Mouse (Mus musculus) MEL (cell line): ENCODE results near the gene Rgs6. TPM values are rescaled to one million over a fixed set of nuclear protein-coding genes. Genes with fewer than 3 reads are reported as not detected.

Experiments
- DNase-seq: peaks from one replicate; pipeline ENCODE4 v3.0.0; 2011; ENCODE audit warnings: low read depth, low spot score
- H3K27ac ChIP-seq: 2 replicates; pipeline ENCODE4 v1.5.1; 2012; ENCODE audit warnings: low read depth, mild to moderate bottlenecking, control low read depth, low read length, moderate library complexity; ENCODE audit not compliant: control insufficient read depth
- H3K27me3 ChIP-seq, 2 experiments: fragments of 150-350 bp in 1 of 2; sonication (generic) in 1 of 2; 2 replicates each; pipeline ENCODE4 v1.6.1; 2012; ENCODE audit warnings: low read length in 2 of 2, mild to moderate bottlenecking in 2 of 2, improper control_type of control experiment in 1 of 2, moderate library complexity in 1 of 2; ENCODE audit not compliant: insufficient read depth in 2 of 2, control insufficient read depth in 1 of 2
- H3K36me3 ChIP-seq, 2 experiments: 2 replicates each; pipeline ENCODE4 v1.6.1; 2012 to 2014; ENCODE audit warnings: low read length in 2 of 2, improper control_type of control experiment in 1 of 2, inconsistent platforms in 1 of 2, mild to moderate bottlenecking in 1 of 2; ENCODE audit not compliant: insufficient read depth in 2 of 2, control insufficient read depth in 1 of 2
- H3K4me1 ChIP-seq, 2 experiments: fragments of 150-350 bp in 1 of 2; sonication (generic) in 1 of 2; 2 replicates each; pipeline ENCODE4 v1.6.1; 2012; ENCODE audit warnings: low read length in 2 of 2, improper control_type of control experiment in 1 of 2, mild to moderate bottlenecking in 1 of 2; ENCODE audit not compliant: insufficient read depth in 2 of 2, control insufficient read depth in 1 of 2
- H3K4me3 ChIP-seq, 2 experiments: fragments of 150-350 bp in 1 of 2; sonication (generic) in 1 of 2; 2 replicates each; pipeline ENCODE4 v1.5.1; 2012; ENCODE audit warnings: low read depth in 2 of 2, low read length in 2 of 2, mild to moderate bottlenecking in 2 of 2, moderate library complexity in 2 of 2, control low read depth in 1 of 2, improper control_type of control experiment in 1 of 2; ENCODE audit not compliant: control insufficient read depth in 1 of 2, insufficient read depth in 1 of 2
- H3K79me2 ChIP-seq: 2 replicates; pipeline ENCODE4 v1.6.1; 2012; ENCODE audit warnings: mild to moderate bottlenecking, low read length, moderate library complexity; ENCODE audit not compliant: control insufficient read depth, poor library complexity, insufficient read depth
- H3K9ac ChIP-seq: 2 replicates; pipeline ENCODE4 v1.6.1; 2012; ENCODE audit warnings: low read depth, mild to moderate bottlenecking, control low read depth, low read length, moderate library complexity; ENCODE audit not compliant: control insufficient read depth, poor library complexity, severe bottlenecking
- H3K9me3 ChIP-seq: fragments of 150-350 bp; sonication (generic); replicated peaks from 2 replicates; pipeline ENCODE4 v1.6.1; 2012; ENCODE audit warnings: mild to moderate bottlenecking, low read length, improper control_type of control experiment, moderate library complexity; ENCODE audit not compliant: insufficient read depth
- BHLHE40 ChIP-seq: IDR thresholded peaks from 2 replicates; pipeline ENCODE4 v1.6.1; 2012; ENCODE audit warnings: low read depth, mild to moderate bottlenecking, inconsistent platforms, low read length, improper control_type of control experiment, borderline replicate concordance
- CTCF ChIP-seq, 3 experiments: IDR thresholded peaks in 2 of 3; conservative IDR thresholded peaks in 1 of 3; 2 replicates each; pipeline ENCODE4 v1.5.1; 2011 to 2012; ENCODE audit warnings: low read length in 3 of 3, low read depth in 2 of 3, mild to moderate bottlenecking in 2 of 3, improper control_type of control experiment in 1 of 3, inconsistent platforms in 1 of 3, mixed read lengths in 1 of 3, moderate library complexity in 1 of 3; ENCODE audit not compliant: control insufficient read depth in 1 of 3, insufficient read depth in 1 of 3, poor library complexity in 1 of 3, severe bottlenecking in 1 of 3
- E2F4 ChIP-seq: IDR thresholded peaks from 2 replicates; pipeline ENCODE4 v1.6.1; 2011; ENCODE audit warnings: low read depth, low read length, improper control_type of control experiment, borderline replicate concordance
- EP300 ChIP-seq, 2 experiments: IDR thresholded peaks; 2 replicates each; pipeline ENCODE4 v1.6.1; 2011; ENCODE audit warnings: improper control_type of control experiment in 2 of 2, low read length in 2 of 2, low read depth in 1 of 2, mild to moderate bottlenecking in 1 of 2
- ETS1 ChIP-seq: IDR thresholded peaks from 2 replicates; pipeline ENCODE4 v1.6.1; 2012; ENCODE audit warnings: low read depth, mild to moderate bottlenecking, inconsistent platforms, low read length, improper control_type of control experiment, moderate library complexity
- JUND ChIP-seq: IDR thresholded peaks from 2 replicates; pipeline ENCODE4 v1.6.1; 2011; ENCODE audit warnings: low read depth, mild to moderate bottlenecking, improper control_type of control experiment, low read length
- MAFK ChIP-seq: IDR thresholded peaks from 2 replicates; pipeline ENCODE4 v1.6.1; 2011; ENCODE audit warnings: low read depth, mild to moderate bottlenecking, low read length, improper control_type of control experiment, borderline replicate concordance
- MAX ChIP-seq: IDR thresholded peaks from 2 replicates; pipeline ENCODE4 v1.6.1; 2011; ENCODE audit warnings: low read length, improper control_type of control experiment
- MXI1 ChIP-seq: IDR thresholded peaks from 2 replicates; pipeline ENCODE4 v1.6.1; 2011; ENCODE audit warnings: mild to moderate bottlenecking, low read depth, low read length, improper control_type of control experiment
- MYC ChIP-seq: IDR thresholded peaks from 2 replicates; pipeline ENCODE4 v1.6.1; 2011; ENCODE audit warnings: low read depth, mild to moderate bottlenecking, low read length, improper control_type of control experiment, moderate library complexity
- NELFE ChIP-seq: IDR thresholded peaks from 2 replicates; pipeline ENCODE4 v1.6.1; 2011; ENCODE audit warnings: low read depth, low read length, improper control_type of control experiment
- NRF1 ChIP-seq: IDR thresholded peaks from 2 replicates; pipeline ENCODE4 v1.6.1; 2014; ENCODE audit warnings: low read depth, mild to moderate bottlenecking, inconsistent platforms, low read length, improper control_type of control experiment, moderate library complexity; ENCODE audit not compliant: poor library complexity, insufficient read depth, severe bottlenecking
- POLR2AphosphoS5 ChIP-seq: IDR thresholded peaks from 2 replicates; pipeline ENCODE4 v1.6.1; 2012; ENCODE audit warnings: low read depth, borderline replicate concordance, mild to moderate bottlenecking, inconsistent platforms, low read length, moderate library complexity, mixed read lengths
- RAD21 ChIP-seq: IDR thresholded peaks from 2 replicates; pipeline ENCODE4 v1.6.1; 2011; ENCODE audit warnings: mild to moderate bottlenecking, low read depth, low read length, improper control_type of control experiment
- RCOR1 ChIP-seq: IDR thresholded peaks from 2 replicates; pipeline ENCODE4 v1.6.1; 2012; ENCODE audit warnings: low read depth, mild to moderate bottlenecking, inconsistent platforms, low read length, improper control_type of control experiment
- SIN3A ChIP-seq: IDR thresholded peaks from 2 replicates; pipeline ENCODE4 v1.6.1; 2012; ENCODE audit warnings: low read length, improper control_type of control experiment, inconsistent platforms
- SMC3 ChIP-seq: IDR thresholded peaks from 2 replicates; pipeline ENCODE4 v1.6.1; 2011; ENCODE audit warnings: low read depth, low read length, improper control_type of control experiment
- TCF12 ChIP-seq: IDR thresholded peaks from 2 replicates; pipeline ENCODE4 v1.6.1; 2014; ENCODE audit warnings: low read depth, mild to moderate bottlenecking, inconsistent platforms, low read length, improper control_type of control experiment, moderate library complexity
- USF1 ChIP-seq: IDR thresholded peaks from 2 replicates; pipeline ENCODE4 v1.6.1; 2014; ENCODE audit warnings: low read depth, mild to moderate bottlenecking, inconsistent platforms, low read length, improper control_type of control experiment, moderate library complexity
- ZC3H11A ChIP-seq: IDR thresholded peaks from 2 replicates; pipeline ENCODE4 v1.6.1; 2012; ENCODE audit warnings: low read depth, mild to moderate bottlenecking, inconsistent platforms, low read length, improper control_type of control experiment
- ZKSCAN1 ChIP-seq: IDR thresholded peaks from 2 replicates; pipeline ENCODE4 v1.6.1; 2012; ENCODE audit warnings: low read depth, mild to moderate bottlenecking, inconsistent platforms, low read length, improper control_type of control experiment, moderate library complexity
- ZMIZ1 ChIP-seq: IDR thresholded peaks from 2 replicates; pipeline ENCODE4 v1.6.1; 2012; ENCODE audit warnings: low read depth, mild to moderate bottlenecking, inconsistent platforms, low read length, improper control_type of control experiment, moderate library complexity
- ZNF384 ChIP-seq: IDR thresholded peaks from 2 replicates; pipeline ENCODE4 v1.6.1; 2012; ENCODE audit warnings: low read depth, mild to moderate bottlenecking, inconsistent platforms, low read length, improper control_type of control experiment
- polyA plus RNA-seq, 2 experiments: library from polyadenylated mRNA; stranded (reverse) in 1 of 2; unstranded in 1 of 2; fragments of >175 nt in 1 of 2; fragments of >200 nt in 1 of 2; gene quantifications; 2 replicates each; pipeline versions ENCODE4 v1.2.1 to v1.2.4; 2012; ENCODE audit warnings: low replicate concordance in 2 of 2, low read depth in 1 of 2; ENCODE audit not compliant: insufficient read length in 2 of 2, insufficient read depth in 1 of 2, missing spikeins in 1 of 2
- total RNA-seq: library from RNA; depleted of rRNA; stranded (reverse); fragments of 300-350 nt; gene quantifications from 2 replicates; pipeline ENCODE4 v1.2.3, GENCODE M21; 2012

The Rgs6 gene
- total and polyA plus RNA-seq, 3 experiments, result not detected

DNA sequence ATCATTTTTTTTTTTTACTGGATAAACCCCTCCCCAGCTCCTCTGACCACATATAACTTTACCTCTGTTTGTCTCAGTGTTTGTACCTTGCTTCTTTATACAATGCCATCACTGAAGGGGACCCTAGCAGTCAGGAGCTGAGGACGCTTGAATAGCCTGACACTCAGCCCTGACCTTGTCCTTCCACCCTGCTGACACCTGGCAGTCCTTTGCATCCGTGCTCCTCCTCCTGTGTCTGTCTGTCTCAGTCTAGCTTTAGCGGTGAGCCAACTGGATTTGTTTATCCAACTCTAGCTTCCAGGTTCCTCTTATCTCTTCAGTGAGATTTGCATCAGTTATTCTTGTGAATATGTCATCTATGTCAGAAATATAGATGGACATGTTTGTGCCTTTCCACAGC is 156.7 kb downstream of the Rgs6 start:
- DNase-seq, result no peak
- Histone ChIP-seq H3K79me2 (no peaks in the 10 kb centered on the region), H3K4me1 (peaks cover 10 to 17% of the 10 kb centered on the region in 2 experiments), H3K27ac (no peak overlapping the region), H3K9ac (no peak overlapping the region), H3K9me3 (no peaks in the 10 kb centered on the region), H3K36me3 (peaks cover 0 to 8% of the 10 kb centered on the region in 2 experiments; a peak in 2 of 4 replicates), H3K27me3 (no peaks in the 10 kb centered on the region), H3K4me3 (no peak overlapping the region)
- no peak for TF ChIP-seq SMC3
- TF ChIP-seq MYC, result no peak
- no peak for TF ChIP-seq ZNF384
- no peak for TF ChIP-seq NELFE
- TF ChIP-seq MAX, result no peak
- TF ChIP-seq USF1, result no peak
- TF ChIP-seq POLR2AphosphoS5, result no peak
- TF ChIP-seq ZC3H11A, result no peak
- no peak for TF ChIP-seq NRF1
- no peak for TF ChIP-seq RAD21
- no peak for TF ChIP-seq E2F4
- TF ChIP-seq CTCF (IDR thresholded peaks at IDR 0.05 in 2 of 3, conservative IDR thresholded peaks at IDR 0.05 in 1 of 3; ENCODE audit: control insufficient read depth in 1 of 3, insufficient read depth in 1 of 3, low read depth in 2 of 3, low read length in 3 of 3, poor library complexity in 1 of 3, severe bottlenecking in 1 of 3), result no peak
- TF ChIP-seq TCF12, result no peak
- no peak for TF ChIP-seq ZKSCAN1

DNA sequence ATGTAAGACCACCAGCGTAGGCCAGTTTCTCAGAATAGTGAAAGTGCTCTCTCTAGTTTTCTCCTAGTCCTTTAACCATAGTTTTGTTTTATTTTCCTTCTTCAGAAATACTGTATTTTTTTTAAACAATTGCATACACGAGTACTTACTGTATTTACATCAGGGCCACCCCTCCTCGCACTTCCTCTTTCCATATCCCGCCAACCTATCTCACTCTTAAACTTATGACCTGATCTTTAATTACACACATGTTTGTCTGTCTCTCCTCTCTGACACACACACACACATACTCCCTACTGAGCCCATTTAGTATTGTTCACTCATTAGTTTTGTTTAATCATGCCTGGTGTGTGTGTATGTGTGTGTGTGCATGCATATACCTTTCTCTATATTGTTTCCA is 159.0 kb downstream of the Rgs6 start:
- no peak overlapping the region for H3K27ac ChIP-seq
- no peaks in the 10 kb centered on the region for H3K79me2 ChIP-seq
- H3K4me1 ChIP-seq, result peaks cover 10 to 17% of the 10 kb centered on the region in 2 experiments
- H3K4me3 ChIP-seq, result no peak overlapping the region
- no peaks in the 10 kb centered on the region for H3K27me3 ChIP-seq
- DNase-seq, result peak; percentile 73
- H3K9ac ChIP-seq, result no peak overlapping the region
- peaks cover 0 to 8% of the 10 kb centered on the region in 2 experiments; a peak in 2 of 4 replicates for H3K36me3 ChIP-seq
- H3K9me3 ChIP-seq, result no peaks in the 10 kb centered on the region
- TF ChIP-seq RCOR1 (no peak), ZNF384 (peak; percentile 62; the same call in 1 of the 2 replicates), JUND (no peak), BHLHE40 (no peak), MAFK (no peak), ZMIZ1 (no peak), MYC (no peak), EP300 (IDR thresholded peaks at IDR 0.05; ENCODE audit: low read depth in 1 of 2, low read length in 2 of 2) (peak; percentile 27 to 37; a peak in 1 of 4 replicates), MXI1 (peak; percentile 46; the same call in 1 of the 2 replicates), SIN3A (0 out of 2 replicates have a peak, but pooled peaks have one; percentile 17), ETS1 (peak; percentile 68), ZKSCAN1 (no peak)
